Mouse (Mus musculus) B cell, adult 62 days (primary cell): ENCODE data around the gene Nanos2. TPM values are rescaled to one million over a fixed set of nuclear protein-coding genes. Genes with fewer than 3 reads are reported as not detected.

Source experiments
- total RNA-seq: library from RNA; stranded (reverse); gene quantifications from 4 replicates; pipeline ENCODE4 v1.2.4, GENCODE M21; 2023

Nanos2 gene
- total RNA-seq: not detected in 4 replicates

GRCm38 (mm10) chr7:18987100-18987499 is at the start of gene Nanos2:
Nanos2 (plus strand) TSS chr7:18987400.

GRCm38 (mm10) chr7:18990601-18991295 is 3.5 kb downstream of the Nanos2 start, which contains the start of gene Mypop:
Mypop (plus strand) TSS chr7:18991245.

GRCm38 (mm10) chr7:19003902-19004630 is 16.9 kb downstream of the Nanos2 start, which contains the start of gene Irf2bp1:
Irf2bp1 (plus strand) TSS chr7:19004044.

GRCm38 (mm10) chr7:19023357-19023814 is 36.2 kb downstream of the Nanos2 start, which contains the start of gene Foxa3:
Foxa3 (minus strand) TSS chr7:19023538.

GRCm38 (mm10) chr7:19024096-19024506 is 36.9 kb downstream of the Nanos2 start, which contains the start of gene Sympk:
Sympk (plus strand) TSS chr7:19024377.

Other genes starting within 250 kb of the Nanos2 start
- gene Psg19, start 188.9 kb upstream of the Nanos2 start, total RNA-seq: not detected in 4 replicates
- gene Psg17, start 165.8 kb upstream of the Nanos2 start, total RNA-seq: not detected in 4 replicates
- gene Mill2, start 147.4 kb upstream of the Nanos2 start, total RNA-seq: not detected in 4 replicates
- 16.9 to 20.3 TPM (median 17.7 TPM) in 4 replicates for gene Pglyrp1, start 116.1 kb upstream of the Nanos2 start, total RNA-seq
- 16.0 to 24.2 TPM (median 21.6 TPM) in 4 replicates for gene Ccdc61, start 77.0 kb upstream of the Nanos2 start, total RNA-seq
- not detected in 4 replicates for gene Nova2, start 61.5 kb upstream of the Nanos2 start, total RNA-seq
- gene Mypop, start 3.8 kb downstream of the Nanos2 start, total RNA-seq: 1.2 to 2.3 TPM (median 1.8 TPM) in 4 replicates
- gene Irf2bp1, start 16.6 kb downstream of the Nanos2 start, total RNA-seq: 26.8 to 30.9 TPM (median 29.4 TPM) in 4 replicates
- not detected in 4 replicates for gene Foxa3, start 36.1 kb downstream of the Nanos2 start, total RNA-seq
- gene Sympk, start 37.0 kb downstream of the Nanos2 start, total RNA-seq: 91.9 to 110 TPM (median 103 TPM) in 4 replicates
- gene Rsph6a, start 67.3 kb downstream of the Nanos2 start, total RNA-seq: 0.39 TPM in 1 of 4 replicates, not detected in the others
- gene Dmwd, start 88.8 kb downstream of the Nanos2 start, total RNA-seq: 17.3 to 21.6 TPM (median 19.2 TPM) in 4 replicates
- 12.4 to 18.4 TPM (median 13.1 TPM) in 4 replicates for gene Dmpk, start 96.4 kb downstream of the Nanos2 start, total RNA-seq
- 0.24 to 0.69 TPM (median 0.42 TPM) in 4 replicates for gene Six5, start 107.2 kb downstream of the Nanos2 start, total RNA-seq
- not detected in 4 replicates for gene Gm4969, start 131.0 kb downstream of the Nanos2 start, total RNA-seq
- 20.6 to 21.9 TPM (median 21.4 TPM) in 4 replicates for gene Fbxo46, start 132.5 kb downstream of the Nanos2 start, total RNA-seq
- 9.9 to 12.7 TPM (median 10.7 TPM) in 4 replicates for gene Qpctl, start 161.9 kb downstream of the Nanos2 start, total RNA-seq
- gene Snrpd2, start 162.3 kb downstream of the Nanos2 start, total RNA-seq: 86.8 to 98.6 TPM (median 92.5 TPM) in 4 replicates
- not detected in 4 replicates for gene Gipr, start 178.7 kb downstream of the Nanos2 start, total RNA-seq
- gene Eml2, start 189.0 kb downstream of the Nanos2 start, total RNA-seq: 19.1 to 28.1 TPM (median 21.6 TPM) in 4 replicates
- not detected in 4 replicates for gene Gpr4, start 225.1 kb downstream of the Nanos2 start, total RNA-seq
- gene Opa3, start 240.9 kb downstream of the Nanos2 start, total RNA-seq: 52.4 to 62.7 TPM (median 54.4 TPM) in 4 replicates